ENCODE assay signal across 19 mouse cellular contexts in genomic region chr6:77951276-77951675, GRCm38 (mm10). TPM values are rescaled to one million over a fixed set of nuclear protein-coding genes. Genes with fewer than 3 reads are reported as not detected.
DNase-seq lines count a peak whose midpoint lies in the region; ATAC-seq and TF ChIP-seq lines count a peak whose summit lies in the region.
"Had no signal": no experiment of that assay in that cellular context is flagged by ENCODE, and none has a peak within 500 bp of the region (broad histone marks: within the 10 kb centered on the region; RNA-seq: fewer than 3 reads in every experiment).

No protein-coding gene starts in this region.

- H3K4me2 ChIP-seq in hindbrain, postnatal 0 days (ENCODE audit: low read depth, low read length): no peak overlapping the region
- H3K4me2 ChIP-seq: embryonic facial prominence, embryonic 15.5 days; liver, embryonic 11.5 days had no signal

- H3K4me1 ChIP-seq in hindbrain, postnatal 0 days (ENCODE audit: insufficient read depth, low read length): peaks cover 6% of the 10 kb centered on the region; the same call in 1 of the 2 replicates
- H3K4me1 ChIP-seq in hindbrain, embryonic 10.5 days (replicated peaks): 0 out of 2 replicates have a peak, but pooled peaks cover 7% of the 10 kb centered on the region
- H3K4me1 ChIP-seq in thymus, adult 2 months (replicated peaks; ENCODE audit: control insufficient read depth, insufficient read depth, low read length): no peaks in the 10 kb centered on the region
- H3K4me1 ChIP-seq: embryonic facial prominence, embryonic 15.5 days; megakaryocyte, embryonic 14.5 days had no signal

- no peak for DNase-seq in hindbrain, postnatal 0 days (ENCODE audit: low spot score)
- no peak for DNase-seq in hindbrain, embryonic 10.5 days (ENCODE audit: low spot score)
- DNase-seq in cerebellum, adult 11 months: peak; percentile 39
- DNase-seq in cerebellum, adult 8-10 months: peak; percentile 51
- peak; percentile 28 for DNase-seq in layer of hippocampus, adult 9-11 months
- DNase-seq in thymus, postnatal 36 days: no peak
- DNase-seq in thymus, adult 2 months: no peak
- DNase-seq: gastrocnemius, postnatal 25 days; kidney, adult 2 months; kidney, postnatal 25 days; lung, adult 18-20 months; right cerebral cortex, postnatal 14 days had no signal

- ATAC-seq in hindbrain, postnatal 0 days: no peak
- ATAC-seq: inflammation-experienced regulatory T-cells, adult 6 months had no signal

- H3K9ac ChIP-seq in hindbrain, postnatal 0 days (replicated peaks; ENCODE audit: low read length): no peak overlapping the region
- H3K9ac ChIP-seq: embryonic facial prominence, embryonic 15.5 days had no signal

- H3K27ac ChIP-seq in hindbrain, postnatal 0 days: 0 out of 2 replicates have a peak overlapping the region, but pooled peaks have one; percentile 20
- no peak overlapping the region for H3K27ac ChIP-seq in hindbrain, embryonic 10.5 days
- no peak overlapping the region for H3K27ac ChIP-seq in thymus, adult 2 months (ENCODE audit: control insufficient read depth, insufficient read depth, low read length)
- H3K27ac ChIP-seq: embryonic facial prominence, embryonic 15.5 days had no signal

- no peak for TF ChIP-seq POLR2A in thymus, adult 2 months (IDR thresholded peaks at IDR 0.05; ENCODE audit: control insufficient read depth, extremely low read depth, insufficient read depth, low read length, poor library complexity)

- 54% methylated on average over 4 of the region's 4 CpGs for WGBS in hindbrain, postnatal 0 days
- WGBS in hindbrain, embryonic 10.5 days: 93% methylated on average over 4 of the region's 4 CpGs
- 63% methylated on average over 4 of the region's 4 CpGs for WGBS in thymus, adult 2 months

- no peak overlapping the region for H3K4me3 ChIP-seq in hindbrain, postnatal 0 days (ENCODE audit: low read length)
- H3K4me3 ChIP-seq in hindbrain, embryonic 10.5 days: no peak overlapping the region
- H3K4me3 ChIP-seq in thymus, adult 2 months (ENCODE audit: control insufficient read depth, insufficient read depth, low read length): no peak overlapping the region
- H3K4me3 ChIP-seq: embryonic facial prominence, embryonic 15.5 days; megakaryocyte, embryonic 14.5 days had no signal

- H3K36me3 ChIP-seq in hindbrain, postnatal 0 days (ENCODE audit: insufficient read depth, low read length): no peaks in the 10 kb centered on the region
- no peaks in the 10 kb centered on the region for H3K36me3 ChIP-seq in hindbrain, embryonic 10.5 days
- H3K36me3 ChIP-seq in thymus, adult 2 months (ENCODE audit: control insufficient read depth, insufficient read depth, low read length): no peaks in the 10 kb centered on the region
- H3K36me3 ChIP-seq: embryonic facial prominence, embryonic 15.5 days had no signal

- H3K27me3 ChIP-seq in hindbrain, postnatal 0 days (ENCODE audit: insufficient read depth, low read length): no peaks in the 10 kb centered on the region
- no peaks in the 10 kb centered on the region for H3K27me3 ChIP-seq in hindbrain, embryonic 10.5 days (ENCODE audit: insufficient read depth, poor library complexity, severe bottlenecking)
- no peaks in the 10 kb centered on the region for H3K27me3 ChIP-seq in thymus, adult 2 months (ENCODE audit: control insufficient read depth, insufficient read depth, low read length)
- H3K27me3 ChIP-seq: embryonic facial prominence, embryonic 15.5 days; megakaryocyte, embryonic 14.5 days had no signal

- TF ChIP-seq CTCF in hindbrain, postnatal 0 days (IDR thresholded peaks at IDR 0.05; ENCODE audit: low read depth): no peak
- TF ChIP-seq CTCF in thymus, adult 2 months (IDR thresholded peaks at IDR 0.05; ENCODE audit: borderline replicate concordance, control insufficient read depth, extremely low read depth, insufficient read depth, low read length, poor library complexity): no peak

- H3K9me3 ChIP-seq in hindbrain, postnatal 0 days (ENCODE audit: low read length): no peaks in the 10 kb centered on the region
- no peaks in the 10 kb centered on the region for H3K9me3 ChIP-seq in hindbrain, embryonic 10.5 days
- H3K9me3 ChIP-seq: embryonic facial prominence, embryonic 15.5 days; megakaryocyte, embryonic 14.5 days had no signal

RNA-seq across cellular contexts. Expression of gene Ctnna2, which starts 28.2 kb away (rescaled TPM):
- total RNA-seq in hindbrain, postnatal 0 days (2014; rRNA removed): 150 TPM in 2 replicates
- polyA plus RNA-seq in hindbrain, postnatal 0 days (2015; fragmentation: Nextera tagmentation; extraction: Ambion mirVana): 83.5 and 95.0 TPM in 2 replicates
- 25.7 and 42.5 TPM in 2 replicates for polyA plus RNA-seq in hindbrain, embryonic 10.5 days (2016; fragmentation: Nextera tagmentation; extraction: Ambion mirVana)
- polyA plus RNA-seq in thymus, adult 2 months (2012; rRNA removed): 0.18 and 0.70 TPM in 2 replicates
- total RNA-seq: gastrocnemius, postnatal 25 days; hematopoietic stem cell, adult 5-6 weeks; neutrophil, adult 5-6 weeks had no signal
- polyA plus RNA-seq: C2C12; inflammation-experienced regulatory T-cells, adult 6 months had no signal

Comparison
In these comparisons a context has a peak if more than half of its experiments do, and no peak if none do; other contexts are left out.
1. DNase-seq: peak in cerebellum, adult 11 months (single experiment), cerebellum, adult 8-10 months (single experiment) and layer of hippocampus, adult 9-11 months (single experiment); none in hindbrain, postnatal 0 days (single experiment), hindbrain, embryonic 10.5 days (single experiment), thymus, postnatal 36 days (0 of 2) and thymus, adult 2 months (single experiment).
2. RNA of gene Ctnna2, which starts 28.2 kb away (polyA plus RNA-seq): 83.5 to 95.0 TPM in hindbrain, postnatal 0 days and 25.7 to 42.5 TPM in hindbrain, embryonic 10.5 days; 0.18 to 0.70 TPM in thymus, adult 2 months; every median in the first group is over 10 times any median in the second.